Mouse (Mus musculus): ENCODE data around the gene Srgap1.

Srgap1 gene

DNA sequence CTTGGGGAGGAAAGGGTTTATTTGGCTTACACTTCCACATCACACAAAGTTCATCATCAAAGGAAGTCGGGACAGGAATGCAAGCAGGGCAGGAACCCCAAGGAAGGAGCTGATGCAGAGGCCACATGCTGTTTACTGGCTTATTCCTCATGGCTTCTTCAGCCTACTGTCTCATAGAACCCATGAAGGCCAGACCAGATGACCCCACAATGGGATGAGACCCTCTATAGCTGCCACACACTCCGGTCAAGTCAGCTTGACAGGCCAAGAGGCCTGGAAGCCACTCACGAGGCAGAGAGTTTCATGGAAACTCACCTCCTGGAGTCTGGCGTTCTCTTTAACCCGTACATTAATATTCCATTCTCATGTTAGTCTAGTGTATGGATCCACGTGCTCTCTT is 34.8 kb downstream of the Srgap1 start:
- no peak for DNase-seq

- no peak for DNase-seq
These were observed 38.3 kb downstream of the Srgap1 start for GRCm38 (mm10) chr10:122008731-122009391.

DNA sequence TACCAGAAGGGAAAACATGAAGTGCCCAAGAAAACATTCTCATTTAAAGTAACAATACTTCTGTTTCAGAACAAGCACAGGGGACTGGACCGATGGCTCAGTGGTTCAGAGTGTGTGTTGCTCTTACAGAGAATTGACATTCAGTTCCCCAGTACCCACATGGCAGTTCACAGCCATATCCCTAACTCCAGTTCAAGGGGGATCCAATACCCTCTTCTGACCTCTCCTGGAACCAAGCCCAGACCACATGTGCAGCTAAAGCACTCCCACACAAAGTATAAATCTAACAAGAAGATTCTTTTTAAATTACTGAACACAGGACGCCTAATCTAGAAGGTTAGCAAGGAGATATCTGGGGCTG is 38.8 kb downstream of the Srgap1 start:
- DNase-seq: no peak

DNA sequence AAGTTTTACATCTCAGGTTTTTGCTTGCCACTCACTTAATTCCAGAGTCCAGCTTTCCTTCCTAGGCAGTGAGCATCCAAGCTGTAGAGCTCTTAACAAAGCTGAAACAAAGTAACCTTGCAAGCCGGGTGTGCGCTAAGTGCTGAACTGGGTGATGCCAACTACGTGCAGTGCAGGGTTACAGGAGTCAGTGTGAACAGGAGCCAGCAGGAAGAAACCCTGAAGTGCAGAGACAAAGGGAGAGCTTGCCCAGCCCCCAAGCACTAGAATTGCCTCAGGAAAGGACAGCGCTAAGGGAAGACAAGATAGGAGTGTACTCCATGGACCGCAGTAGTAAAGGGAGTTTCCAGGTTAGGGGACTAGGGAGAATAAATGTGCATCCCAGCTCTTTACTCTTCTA is 40.5 kb downstream of the Srgap1 start:
- DNase-seq: no peak

DNA sequence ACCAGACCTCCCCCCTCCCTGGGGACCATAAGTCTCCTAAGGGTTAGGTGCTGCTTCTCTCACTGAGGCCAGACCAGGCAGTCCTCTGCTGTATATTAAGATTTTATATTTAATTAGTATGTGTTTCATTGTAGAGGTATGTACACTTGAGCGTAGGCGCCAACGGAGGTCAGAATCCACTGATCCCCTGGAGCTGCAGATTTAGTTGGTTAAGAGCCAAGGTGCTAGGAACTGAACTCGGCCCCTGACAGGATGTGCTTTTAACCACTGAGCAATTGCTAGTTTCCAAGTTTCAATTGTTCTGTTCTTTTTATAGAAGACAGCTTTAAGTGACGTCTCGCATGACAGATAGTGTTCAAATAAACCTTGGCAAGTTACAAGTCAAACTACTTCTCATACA is 41.0 kb downstream of the Srgap1 start:
- no peak for DNase-seq

DNA sequence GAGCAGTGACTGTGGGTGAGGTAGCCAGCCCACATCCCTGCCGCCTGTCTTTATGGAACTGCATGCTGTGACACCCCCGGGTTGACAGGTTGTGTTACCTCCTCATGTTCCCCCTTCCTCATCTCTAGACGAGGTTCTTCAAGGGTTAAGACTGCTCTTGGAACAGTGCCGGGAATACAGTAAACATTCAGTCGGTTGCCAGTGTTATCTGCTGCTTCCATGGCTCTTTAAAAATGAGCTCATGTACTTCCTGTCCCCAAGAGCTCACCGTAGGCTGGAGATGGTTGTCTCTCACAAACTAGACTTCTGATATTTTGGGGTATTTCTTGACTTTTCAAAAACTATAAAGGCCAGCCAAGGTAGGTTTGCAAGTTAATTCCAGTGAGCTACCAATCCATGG is 41.6 kb downstream of the Srgap1 start:
- no peak for DNase-seq

DNA sequence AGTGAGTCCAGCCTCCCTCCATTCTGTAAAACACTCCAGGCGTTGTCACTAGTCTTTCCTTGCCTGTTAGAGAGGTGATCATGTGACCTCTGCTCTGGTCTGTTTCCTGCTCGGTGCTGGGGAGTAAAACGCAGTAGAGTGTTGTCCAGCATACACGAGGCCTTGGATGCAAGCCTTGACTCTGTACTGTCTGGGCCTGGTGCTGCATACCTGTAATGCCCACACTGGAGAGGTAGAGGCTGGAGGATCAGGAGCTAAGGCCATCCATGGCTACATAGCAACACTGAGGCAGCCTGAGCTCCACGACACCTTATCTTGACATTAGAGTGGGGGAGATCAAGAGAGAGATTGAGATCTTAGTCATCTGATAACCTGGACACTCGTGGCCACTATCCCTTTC is 44.2 kb downstream of the Srgap1 start:
- no peak for DNase-seq

DNA sequence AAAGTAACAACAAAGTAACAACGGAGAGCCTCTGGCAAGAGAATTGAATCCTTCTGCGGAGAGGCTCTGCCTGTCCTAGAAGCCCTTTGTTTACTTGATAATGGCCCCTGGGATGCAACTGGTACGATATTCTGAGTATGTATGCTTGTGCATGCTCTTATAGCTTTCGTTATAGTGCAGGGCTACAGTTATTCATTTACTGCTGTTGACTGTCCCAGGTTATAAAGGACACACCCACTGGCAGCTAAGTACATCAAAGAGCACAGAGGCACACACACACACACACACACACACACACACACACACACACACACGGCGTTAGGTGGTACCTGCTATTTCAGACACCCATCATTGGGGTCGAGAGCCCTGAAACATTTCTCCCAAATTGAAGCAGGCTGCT is 48.3 kb downstream of the Srgap1 start:
- no peak for DNase-seq

GRCm38 (mm10) chr10:121996500-121996899 is 50.6 kb downstream of the Srgap1 start:
- no peak for DNase-seq

DNA sequence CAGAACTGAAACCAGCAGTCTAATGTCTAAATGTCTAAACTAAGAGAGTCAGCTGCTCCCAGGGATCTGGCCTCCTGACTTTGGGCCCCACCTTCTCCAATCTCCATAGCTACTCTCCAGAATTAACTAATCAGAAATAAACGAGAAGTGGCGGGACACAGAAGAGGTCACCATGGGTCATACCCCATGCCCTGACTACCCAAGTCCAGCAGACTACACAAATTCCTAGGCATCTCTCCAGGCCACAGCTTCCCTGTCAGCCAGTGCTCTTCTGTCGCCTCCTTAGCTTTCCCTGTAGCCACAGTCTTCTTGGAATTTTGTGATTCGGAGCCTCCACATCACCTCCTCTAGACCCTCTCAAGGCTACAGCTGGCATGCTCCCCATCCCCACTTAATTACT is 51.7 kb downstream of the Srgap1 start:
- DNase-seq: no peak

- DNase-seq: no peak
These were observed 52.5 kb downstream of the Srgap1 start for GRCm38 (mm10) chr10:121994660-121995059.

DNA sequence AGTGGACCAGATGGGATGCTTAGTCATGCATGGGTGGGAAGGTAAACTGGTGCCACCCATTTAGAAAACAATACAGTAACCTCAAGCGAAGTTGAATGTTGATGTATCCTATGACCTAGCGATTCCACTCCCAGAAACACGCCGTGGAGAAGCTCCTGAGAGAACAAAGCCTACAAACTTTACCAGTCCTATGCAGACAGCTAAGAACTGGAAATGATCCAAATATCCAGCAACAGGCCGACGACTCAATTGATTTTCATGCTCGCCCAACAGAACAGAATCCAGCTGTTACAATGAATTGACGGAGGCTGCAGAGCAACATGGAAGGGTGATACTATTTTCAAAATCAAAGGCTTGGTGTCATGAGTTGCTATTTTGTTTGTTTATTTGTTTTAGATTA is 54.5 kb downstream of the Srgap1 start:
- DNase-seq: no peak

GRCm38 (mm10) chr10:121986997-121987396 is 60.1 kb downstream of the Srgap1 start:
- DNase-seq: no peak

GRCm38 (mm10) chr10:121984887-121985286 is 62.2 kb downstream of the Srgap1 start:
- DNase-seq: no peak

DNA sequence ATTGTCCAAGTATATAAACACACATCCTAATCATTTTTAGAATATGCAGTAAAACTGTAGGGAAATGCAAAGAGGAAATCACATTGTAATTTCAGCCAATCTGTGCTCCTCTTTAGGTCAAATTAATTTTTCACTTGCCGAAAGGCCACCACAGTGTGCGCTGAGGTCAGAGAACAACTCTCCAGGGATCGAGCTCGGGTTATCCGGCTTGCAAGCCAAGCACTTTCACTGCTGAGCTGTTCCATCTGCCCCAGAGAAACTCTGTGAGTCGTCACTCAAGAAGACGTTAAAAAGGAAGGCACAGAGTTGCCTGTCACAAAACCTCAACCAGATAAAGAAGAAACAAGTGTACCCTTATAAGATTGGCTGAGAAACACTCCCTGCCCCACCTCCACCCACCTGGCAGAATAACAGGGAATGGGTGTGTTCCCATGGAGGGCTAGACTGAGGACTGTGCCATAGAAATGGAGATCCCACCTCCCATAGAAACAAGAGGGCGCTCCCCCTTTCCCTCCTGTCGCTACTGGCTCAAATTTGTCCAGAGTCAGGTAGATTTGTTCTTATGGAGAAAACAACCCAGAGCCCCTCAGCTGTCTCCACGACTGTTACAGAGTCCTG is 63.0 kb downstream of the Srgap1 start:
- DNase-seq: no peak

DNA sequence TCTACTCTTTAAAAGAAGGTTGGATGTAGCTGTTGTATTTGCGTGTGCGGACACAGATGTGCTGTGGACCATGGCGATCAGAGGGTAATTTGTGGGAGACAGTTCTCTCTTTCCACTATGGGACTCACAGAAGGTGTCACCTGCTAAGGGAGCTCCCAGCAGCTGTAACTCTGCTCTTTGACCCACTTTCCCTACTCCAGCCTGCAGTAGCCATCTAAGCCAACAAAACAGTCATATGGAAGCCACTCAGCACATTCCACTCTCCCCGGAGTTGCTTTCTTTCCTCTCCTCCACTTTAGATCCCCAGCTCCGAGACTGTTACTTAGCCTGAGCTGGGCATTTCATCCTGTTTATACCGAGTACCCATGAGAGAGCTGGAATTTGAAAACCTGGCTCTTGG is 71.8 kb downstream of the Srgap1 start:
- DNase-seq: no peak

- DNase-seq: no peak
These were observed 72.5 kb downstream of the Srgap1 start for GRCm38 (mm10) chr10:121974591-121974990.

- no peak for DNase-seq
These were observed 73.8 kb downstream of the Srgap1 start for GRCm38 (mm10) chr10:121973281-121973680.

DNA sequence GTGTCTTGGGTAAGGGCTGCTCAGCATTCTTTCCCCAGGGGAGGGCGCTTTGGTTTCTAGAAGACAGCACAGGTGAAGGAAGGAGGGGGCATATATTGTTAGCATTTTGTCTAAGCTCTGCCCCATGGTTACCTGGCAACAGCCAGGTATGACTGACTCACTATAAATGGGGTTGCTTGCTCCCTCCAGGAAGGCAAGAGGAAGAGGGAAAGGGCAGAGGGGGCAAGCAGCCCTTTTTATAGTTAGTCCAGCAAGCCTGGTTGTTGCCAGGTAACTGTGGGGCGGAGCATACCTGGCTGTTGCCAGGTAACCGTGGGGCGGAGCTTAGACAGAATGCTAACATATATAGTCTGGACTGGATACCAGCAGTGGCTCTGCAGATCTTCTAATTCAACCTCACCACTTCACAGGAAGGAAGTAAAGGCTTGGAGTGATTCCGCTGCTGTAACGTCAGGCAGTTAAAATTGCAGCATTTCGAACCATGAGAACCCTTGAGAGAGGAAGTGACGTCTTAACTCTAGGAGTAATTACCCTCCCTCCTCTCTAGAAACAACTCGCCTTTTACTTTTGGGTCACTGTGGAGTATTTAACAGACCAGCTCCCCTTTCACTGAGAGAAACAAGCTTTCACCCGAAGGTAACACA is 74.7 kb downstream of the Srgap1 start:
- no peak for DNase-seq

GRCm38 (mm10) chr10:121971658-121972057 is 75.5 kb downstream of the Srgap1 start:
- no peak for DNase-seq

- DNase-seq: no peak
These were observed 76.2 kb downstream of the Srgap1 start for GRCm38 (mm10) chr10:121970912-121971311.

GRCm38 (mm10) chr10:121964114-121964513 is 83.0 kb downstream of the Srgap1 start:
- no peak for DNase-seq

- no peak for DNase-seq
These were observed 85.1 kb downstream of the Srgap1 start for GRCm38 (mm10) chr10:121962053-121962452.

DNA sequence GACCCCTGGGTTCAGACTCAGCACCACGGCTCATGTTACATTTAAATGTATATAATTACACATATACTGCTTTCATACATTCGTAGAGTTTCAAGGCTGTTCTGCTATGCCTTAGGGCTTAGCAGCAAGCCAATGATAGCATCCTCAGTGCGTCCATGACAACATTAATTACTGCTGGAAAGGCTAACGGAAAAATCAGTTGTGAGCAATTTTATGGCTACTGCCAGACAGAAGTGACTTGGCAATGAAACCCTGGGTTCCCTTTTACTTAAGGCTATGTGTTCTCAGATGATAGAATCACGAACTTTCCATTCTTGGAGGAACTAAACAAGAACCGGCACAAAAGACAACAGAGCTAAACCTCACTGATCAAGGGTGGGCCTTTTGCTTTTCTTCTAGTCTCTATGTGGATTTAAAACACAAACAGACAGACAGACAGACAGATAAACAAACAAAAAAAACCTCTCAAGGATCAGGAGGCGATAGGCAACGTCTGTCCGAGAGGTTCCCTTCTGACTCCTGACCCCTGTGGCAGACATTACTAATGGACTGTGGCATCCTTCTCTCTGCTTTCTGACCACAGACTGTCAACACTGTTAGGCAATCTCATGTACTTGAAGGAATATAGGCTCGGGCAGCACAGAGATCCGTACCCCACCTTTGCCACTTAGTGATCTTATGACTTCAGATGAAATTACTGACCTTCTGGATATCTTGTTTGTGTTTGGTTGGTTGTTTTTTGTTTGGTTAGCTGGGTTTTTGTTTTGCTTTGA is 85.8 kb downstream of the Srgap1 start:
- no peak for DNase-seq

All from thymus, postnatal 25 days (tissue).